Mouse (Mus musculus): Measurements from ENCODE around the gene Rs1. TPM values are rescaled to one million over a fixed set of nuclear protein-coding genes. Genes with fewer than 3 reads are reported as not detected.

Rs1 gene
- polyA plus RNA-seq, 1 experiment from 2014 or later, result not detected

DNA sequence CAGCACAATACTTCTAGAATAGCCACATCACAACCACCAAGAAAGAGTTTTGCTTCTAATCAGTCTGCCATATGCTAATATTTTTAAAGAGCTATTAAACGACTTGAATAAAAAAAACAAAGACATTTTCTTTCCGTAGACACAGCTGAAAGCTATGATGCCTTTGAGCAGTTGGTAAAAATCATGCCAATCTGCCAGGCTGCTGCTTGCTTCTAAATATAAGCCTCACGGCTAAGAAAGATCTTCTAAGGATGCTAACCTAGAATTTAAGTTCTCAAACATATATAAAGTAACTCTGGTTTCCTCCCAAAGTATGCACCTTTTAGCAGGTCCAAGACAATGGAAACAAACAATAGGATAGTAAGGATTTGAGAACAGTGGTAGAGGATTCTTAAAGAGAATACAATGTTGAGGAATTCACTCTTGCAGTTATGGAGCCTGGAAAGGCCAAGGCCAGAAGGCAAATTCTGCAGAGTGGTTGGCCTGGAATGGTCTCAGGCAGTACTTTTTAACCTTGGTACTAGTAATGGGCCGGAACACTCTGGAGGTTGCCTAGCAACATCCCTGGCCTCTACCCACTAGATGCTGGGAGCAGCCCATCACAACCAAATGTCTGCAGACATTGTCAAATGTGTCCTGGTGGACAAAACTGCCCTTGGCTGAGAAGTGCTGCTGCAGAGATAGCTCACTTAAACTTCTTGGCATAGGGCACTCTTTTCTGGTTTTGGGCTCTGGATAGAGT, 36.8 kb downstream of the Rs1 start:
- WGBS, result 64% methylated on average over 4 of the region's 4 CpGs
- no peak for ATAC-seq (ENCODE audit: extremely low read depth, insufficient number of reproducible peaks, low FRiP score, low TSS enrichment)

DNA sequence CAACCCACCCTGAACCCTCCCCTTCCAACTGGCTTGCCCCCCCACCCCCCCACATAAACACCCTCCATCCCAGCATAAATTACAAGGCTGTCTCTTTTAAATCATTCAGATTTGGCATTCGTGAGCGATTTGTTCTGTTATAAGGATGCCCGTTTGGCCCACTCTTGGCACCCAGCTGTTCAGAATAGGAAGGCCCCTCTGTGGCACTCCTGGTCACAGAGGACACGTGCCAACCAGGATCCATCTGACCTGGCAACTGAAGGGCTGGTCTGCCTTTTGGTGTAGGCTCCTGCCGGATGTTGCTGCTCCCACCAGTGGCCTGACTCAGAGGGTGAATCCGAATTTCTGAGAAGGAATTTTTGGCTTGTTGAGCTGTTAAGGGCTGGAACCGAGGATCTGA, 40.4 kb downstream of the Rs1 start:
- H3K36me3 ChIP-seq, result no peaks in the 10 kb centered on the region
- H3K27me3 ChIP-seq (replicated peaks), result 0 out of 2 replicates have a peak, but pooled peaks cover 8% of the 10 kb centered on the region
- no peak overlapping the region for H3K4me2 ChIP-seq
- H3K4me3 ChIP-seq, result no peak overlapping the region
- H3K27ac ChIP-seq (replicated peaks), result no peak overlapping the region
- H3K9ac ChIP-seq, result no peak overlapping the region
- WGBS, result 78% methylated on average over 7 of the region's 7 CpGs
- no peak for ATAC-seq (ENCODE audit: extremely low read depth, insufficient number of reproducible peaks, low FRiP score, low TSS enrichment)
- H3K4me1 ChIP-seq, result no peaks in the 10 kb centered on the region
- no peaks in the 10 kb centered on the region for H3K9me3 ChIP-seq

More for the DNA sequence above, 36.8 kb downstream of the Rs1 start:
- Histone ChIP-seq H3K9me3 (no peaks in the 10 kb centered on the region), H3K27me3 (replicated peaks) (0 out of 2 replicates have a peak, but pooled peaks cover 11% of the 10 kb centered on the region), H3K9ac (no peak overlapping the region), H3K4me1 (no peaks in the 10 kb centered on the region), H3K4me3 (no peak overlapping the region), H3K36me3 (no peaks in the 10 kb centered on the region), H3K27ac (replicated peaks) (no peak overlapping the region), H3K4me2 (no peak overlapping the region)

Other genes with a start within 250 kb of the Rs1 start
- not detected in 2 replicates for gene Ppef1, start 32.2 kb upstream of the Rs1 start, polyA plus RNA-seq (2015; fragmentation: Nextera tagmentation; extraction: Ambion mirVana)
- gene Gja6, start 139.0 kb downstream of the Rs1 start, polyA plus RNA-seq (2015; fragmentation: Nextera tagmentation; extraction: Ambion mirVana), result 0.07 TPM in 1 of 2 replicates, not detected in the other
- 1.6 and 2.0 TPM in 2 replicates for gene Cdkl5, start 226.7 kb downstream of the Rs1 start, polyA plus RNA-seq (2015; fragmentation: Nextera tagmentation; extraction: Ambion mirVana)

Data from heart, embryonic 13.5 days (tissue).